Mouse (Mus musculus): ENCODE data around the gene Olfml2b.

The Olfml2b gene

DNA sequence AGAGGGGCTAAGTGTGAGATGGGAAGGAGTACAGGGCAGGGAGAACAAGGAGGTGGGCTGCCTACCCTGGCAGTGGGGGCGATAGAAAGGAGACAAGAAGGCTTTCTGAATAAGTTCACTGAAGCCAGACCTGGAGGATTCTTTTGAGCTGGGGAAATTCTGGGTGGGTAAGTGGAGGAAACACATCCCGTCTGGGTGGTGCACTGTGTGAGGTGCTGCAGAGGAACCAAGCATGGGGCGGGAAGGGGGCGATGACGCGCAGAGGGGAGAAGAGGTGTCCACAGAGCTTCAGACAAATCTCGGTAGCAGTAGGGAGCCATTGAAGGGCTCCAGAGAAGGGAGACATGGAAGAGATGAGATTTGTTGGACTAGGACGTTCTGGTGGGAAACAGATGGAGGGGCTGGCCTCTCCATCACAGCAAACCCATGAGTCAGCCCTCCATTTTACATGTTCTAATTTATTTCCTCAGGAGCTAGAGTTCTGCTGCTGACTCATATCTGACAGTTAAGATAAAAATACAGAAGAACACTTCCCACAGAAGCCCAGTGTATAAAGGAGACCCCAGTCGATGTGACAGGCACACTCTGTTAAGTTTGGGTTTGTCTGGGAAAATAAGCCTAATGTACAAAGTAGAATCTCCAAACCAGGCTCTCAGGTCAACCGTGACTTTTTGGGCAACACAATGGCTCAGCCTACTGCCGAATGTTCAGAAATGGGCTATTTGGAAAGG is 87.7 kb downstream of the Olfml2b start:
- no peak for DNase-seq (ENCODE audit: low spot score in 2 of 2)

Measured in urinary bladder, postnatal 4 days (tissue).